Mouse (Mus musculus) hindbrain, postnatal 0 days (tissue): ENCODE data around the gene Apba3. TPM values are rescaled to one million over a fixed set of nuclear protein-coding genes. Genes with fewer than 3 reads are reported as not detected.

Experiments
- ATAC-seq: fragments of 200-750 bp; cut with Nextera tagmentation; 2 replicates; pipeline ENCODE4 v1.8.0; 2017; ENCODE audit warnings: mild to moderate bottlenecking, moderate TSS enrichment, moderate library complexity
- DNase-seq: peaks from one replicate; pipeline ENCODE4 v3.0.0-alpha.2; 2015; ENCODE audit warnings: low spot score
- H3K27ac ChIP-seq: fragments of 300-500 bp; sonication (generic); 2 replicates; pipeline ENCODE4 v1.5.1; 2014; ENCODE audit warnings: mild to moderate bottlenecking
- H3K27me3 ChIP-seq: fragments of 300-500 bp; sonication (generic); 2 replicates; pipeline ENCODE4 v1.6.1; 2014; ENCODE audit warnings: low read length, mixed read lengths; ENCODE audit not compliant: insufficient read depth
- H3K36me3 ChIP-seq: fragments of 300-500 bp; sonication (generic); 2 replicates; pipeline ENCODE4 v1.6.1; 2014; ENCODE audit warnings: low read length, mixed read lengths; ENCODE audit not compliant: insufficient read depth
- H3K4me1 ChIP-seq: fragments of 300-500 bp; sonication (generic); 2 replicates; pipeline ENCODE4 v1.6.1; 2014; ENCODE audit warnings: antibody characterized with exemption, low read length, mixed read lengths; ENCODE audit not compliant: insufficient read depth
- H3K4me2 ChIP-seq: fragments of 300-500 bp; sonication (generic); 2 replicates; pipeline ENCODE4 v1.6.1; 2014; ENCODE audit warnings: low read depth, mild to moderate bottlenecking, low read length, moderate library complexity, mixed read lengths
- H3K4me3 ChIP-seq: fragments of 300-500 bp; sonication (generic); 2 replicates; pipeline ENCODE4 v1.5.1; 2014; ENCODE audit warnings: low read length
- H3K9ac ChIP-seq: fragments of 300-500 bp; sonication (generic); replicated peaks from 2 replicates; pipeline ENCODE4 v1.6.1; 2014; ENCODE audit warnings: mild to moderate bottlenecking, low read length, moderate library complexity, mixed read lengths
- H3K9me3 ChIP-seq: fragments of 300-500 bp; sonication (generic); 2 replicates; pipeline ENCODE4 v1.6.1; 2016; ENCODE audit warnings: low read length, mixed read lengths
- CTCF ChIP-seq: IDR thresholded peaks from 2 replicates; pipeline ENCODE4 v1.5.1; 2016; ENCODE audit warnings: antibody characterized with exemption, control low read depth, low read depth
- WGBS: fragments of 180-500 bp; shearing (Covaris S2); extraction: QIAGEN DNeasy Blood & Tissue Kit; methylation state at CpG from one replicate; pipeline ENCODE4 v1.1.7; 2014; 5-methylcytosine and 5-hydroxymethylcytosine counted together
- polyA plus RNA-seq: library from polyadenylated mRNA; unstranded; fragments of >200 nt; fragmentation: Nextera tagmentation; extraction: Ambion mirVana; gene quantifications from 2 replicates; pipeline ENCODE4 v1.2.1, GENCODE M21; 2015
- total RNA-seq: library from RNA; depleted of rRNA; stranded (reverse); fragments of >200 nt; gene quantifications from 2 replicates; pipeline ENCODE4 v1.2.3, GENCODE M21; 2014

Gene Apba3
- total and polyA plus RNA-seq, 2 experiments from 2014 or later = 24.0 to 63.6 TPM

- no peak overlapping the region for H3K27ac ChIP-seq
- H3K27me3 ChIP-seq = no peaks in the 10 kb centered on the region
- H3K9me3 ChIP-seq = no peaks in the 10 kb centered on the region
- no peak for ATAC-seq
- no peaks in the 10 kb centered on the region for H3K4me1 ChIP-seq
- no peak overlapping the region for H3K9ac ChIP-seq
- TF ChIP-seq CTCF = no peak
- 93% methylated on average over 14 of the region's 14 CpGs for WGBS
- peaks cover 46% of the 10 kb centered on the region for H3K36me3 ChIP-seq
- H3K4me3 ChIP-seq = no peak overlapping the region
- DNase-seq = no peak
- no peak overlapping the region for H3K4me2 ChIP-seq
Observed at GRCm38 (mm10) chr10:81305663-81306062, 38.9 kb downstream of the Apba3 start.

- Histone ChIP-seq H3K9ac (no peak overlapping the region), H3K4me1 (no peaks in the 10 kb centered on the region), H3K36me3 (peaks cover 52% of the 10 kb centered on the region), H3K4me3 (no peak overlapping the region), H3K9me3 (no peaks in the 10 kb centered on the region), H3K27ac (no peak overlapping the region), H3K27me3 (no peaks in the 10 kb centered on the region), H3K4me2 (no peak overlapping the region)
- no peak for TF ChIP-seq CTCF
- 92% methylated on average over 12 of the region's 12 CpGs for WGBS
- DNase-seq (no peak), ATAC-seq (no peak)
Observed at GRCm38 (mm10) chr10:81306173-81306668, 39.5 kb downstream of the Apba3 start.

GRCm38 (mm10) chr10:81306837-81307682, 40.3 kb downstream of the Apba3 start:
- Histone ChIP-seq H3K9ac (no peak overlapping the region), H3K27ac (no peak overlapping the region), H3K27me3 (no peaks in the 10 kb centered on the region), H3K9me3 (no peaks in the 10 kb centered on the region), H3K4me2 (no peak overlapping the region), H3K4me3 (no peak overlapping the region), H3K4me1 (no peaks in the 10 kb centered on the region), H3K36me3 (peaks cover 60% of the 10 kb centered on the region)
- WGBS = 94% methylated on average over 21 of the region's 21 CpGs
- no peak for DNase-seq
- no peak for ATAC-seq
- TF ChIP-seq CTCF = no peak

- Histone ChIP-seq H3K9me3 (no peaks in the 10 kb centered on the region), H3K4me1 (no peaks in the 10 kb centered on the region), H3K27me3 (no peaks in the 10 kb centered on the region), H3K4me3 (no peak overlapping the region), H3K36me3 (peaks cover 79% of the 10 kb centered on the region), H3K4me2 (no peak overlapping the region), H3K9ac (no peak overlapping the region), H3K27ac (no peak overlapping the region)
- TF ChIP-seq CTCF = no peak
- ATAC-seq = no peak
- 86% methylated on average over 5 of the region's 5 CpGs for WGBS
- DNase-seq = no peak
Observed at GRCm38 (mm10) chr10:81309571-81309970, 42.8 kb downstream of the Apba3 start.

- no peak for TF ChIP-seq CTCF
- Histone ChIP-seq H3K4me1 (no peaks in the 10 kb centered on the region), H3K27ac (no peak overlapping the region), H3K9me3 (no peaks in the 10 kb centered on the region), H3K9ac (no peak overlapping the region), H3K36me3 (peaks cover 79% of the 10 kb centered on the region), H3K27me3 (no peaks in the 10 kb centered on the region), H3K4me2 (no peak overlapping the region), H3K4me3 (no peak overlapping the region)
- WGBS = 85% methylated on average over 13 of the region's 13 CpGs
- ATAC-seq (no peak), DNase-seq (no peak)
Observed at GRCm38 (mm10) chr10:81313581-81313980, 46.8 kb downstream of the Apba3 start.

GRCm38 (mm10) chr10:81314201-81314600, 47.4 kb downstream of the Apba3 start:
- Histone ChIP-seq H3K4me1 (no peaks in the 10 kb centered on the region), H3K27me3 (no peaks in the 10 kb centered on the region), H3K36me3 (peaks cover 74% of the 10 kb centered on the region), H3K4me2 (no peak overlapping the region), H3K4me3 (no peak overlapping the region), H3K9ac (no peak overlapping the region), H3K9me3 (no peaks in the 10 kb centered on the region), H3K27ac (no peak overlapping the region)
- DNase-seq (no peak), ATAC-seq (no peak)
- no peak for TF ChIP-seq CTCF
- WGBS = 77% methylated on average over 7 of the region's 7 CpGs

- DNase-seq = no peak
- Histone ChIP-seq H3K9ac (no peak overlapping the region), H3K36me3 (peaks cover 62% of the 10 kb centered on the region), H3K27ac (no peak overlapping the region), H3K4me2 (no peak overlapping the region), H3K9me3 (no peaks in the 10 kb centered on the region), H3K4me3 (no peak overlapping the region), H3K4me1 (peaks cover 5% of the 10 kb centered on the region; the same call in 1 of the 2 replicates), H3K27me3 (no peaks in the 10 kb centered on the region)
- ATAC-seq = no peak
- TF ChIP-seq CTCF = no peak
- WGBS = 90% methylated on average over 16 of the region's 16 CpGs
Observed at GRCm38 (mm10) chr10:81315587-81315986, 48.8 kb downstream of the Apba3 start.
